Mouse (Mus musculus): ENCODE data around the gene Rsph9.
A peak's percentile ranks its signal among the peaks of the same experiment; 100 is the strongest.

Gene Rsph9

DNA sequence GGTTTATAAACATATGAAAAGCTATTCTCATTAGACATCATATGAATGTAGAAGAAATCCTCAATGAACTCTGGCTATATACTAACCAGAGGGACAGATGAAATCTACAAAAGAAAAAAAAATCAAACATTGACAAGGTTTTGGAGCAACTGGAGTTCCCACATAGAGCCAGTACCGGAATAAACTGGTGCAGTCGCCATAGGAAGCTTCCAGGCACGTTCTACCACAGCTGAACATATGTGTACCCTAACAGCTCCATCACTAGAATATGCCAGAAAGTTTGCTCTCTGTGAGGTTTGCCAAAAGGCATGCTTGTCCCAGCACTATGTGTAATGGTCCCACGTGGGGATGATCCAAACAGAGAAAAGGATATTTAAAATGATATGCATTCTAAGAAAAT is 35.7 kb downstream of the Rsph9 start:
- no peak for DNase-seq (ENCODE audit: low read depth in 1 of 2, low spot score in 2 of 2)

DNA sequence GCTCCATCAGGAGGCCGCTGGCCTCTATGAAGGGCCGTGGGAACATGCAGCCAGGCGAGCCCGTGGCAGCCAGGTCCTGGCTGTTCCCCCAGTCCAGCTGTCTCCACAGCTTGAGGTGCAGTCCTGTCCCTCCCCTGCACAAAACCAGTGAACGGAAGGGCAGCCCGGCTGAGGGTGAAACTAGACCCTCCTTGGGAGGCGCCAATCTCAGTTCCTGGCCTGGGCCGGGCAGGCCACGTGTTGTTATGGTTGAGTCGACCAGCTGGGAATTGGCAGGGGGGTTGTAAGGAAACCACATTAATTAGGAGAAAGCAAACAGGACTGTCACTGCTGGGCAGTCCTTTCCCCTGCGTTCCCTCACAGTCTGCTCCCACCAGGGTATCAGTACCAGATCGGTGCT is 39.5 kb downstream of the Rsph9 start:
- DNase-seq (ENCODE audit: low read depth in 1 of 2, low spot score in 2 of 2): no peak

DNA sequence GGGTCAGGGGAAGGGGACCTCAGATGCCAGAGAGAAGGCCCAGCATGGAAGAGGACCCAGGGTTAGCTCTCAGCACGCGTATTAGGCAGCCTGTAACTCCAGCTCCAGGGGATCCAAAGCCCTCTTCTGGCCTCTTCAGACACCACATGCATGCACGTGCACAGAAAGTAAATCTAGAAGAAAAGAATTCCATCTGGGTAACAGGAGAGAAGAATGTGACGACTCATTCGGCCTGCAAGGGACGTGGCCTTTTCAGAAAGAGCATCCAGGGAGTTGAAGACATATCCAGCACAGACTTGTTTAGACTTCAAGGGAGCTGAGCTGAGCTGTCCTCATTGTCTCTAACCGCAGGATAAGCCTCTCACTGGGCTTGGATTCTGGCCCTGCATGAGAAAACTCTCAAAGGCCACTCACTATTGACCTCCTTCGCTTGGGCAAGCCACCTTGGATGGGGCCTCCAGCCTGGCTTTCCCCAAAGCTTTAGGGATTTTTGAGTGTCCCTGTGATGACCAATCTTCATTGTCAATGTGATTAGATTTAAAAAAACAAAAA is 41.3 kb downstream of the Rsph9 start:
- DNase-seq (ENCODE audit: low read depth in 1 of 2, low spot score in 2 of 2): no peak

DNA sequence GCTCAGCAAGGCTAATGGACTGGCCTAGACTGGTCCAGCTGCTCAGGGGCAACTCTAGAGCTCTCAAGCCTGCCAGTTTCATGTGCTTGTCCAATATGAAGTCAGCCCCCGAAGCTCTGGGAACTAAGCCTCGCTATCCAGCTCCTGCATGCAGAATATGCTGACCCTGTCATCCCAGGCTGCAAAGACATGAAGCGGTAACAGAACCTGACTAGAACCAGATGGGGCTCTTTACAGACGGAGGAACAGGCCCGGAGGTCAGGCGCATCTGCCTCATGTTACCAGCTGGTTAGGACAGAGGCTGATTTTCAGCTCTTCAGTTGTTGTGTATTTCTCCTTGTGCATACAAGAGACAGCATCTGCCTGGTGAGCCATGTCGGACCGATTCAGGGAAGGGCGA is 42.1 kb downstream of the Rsph9 start:
- DNase-seq (ENCODE audit: low read depth in 1 of 2, low spot score in 2 of 2): no peak

DNA sequence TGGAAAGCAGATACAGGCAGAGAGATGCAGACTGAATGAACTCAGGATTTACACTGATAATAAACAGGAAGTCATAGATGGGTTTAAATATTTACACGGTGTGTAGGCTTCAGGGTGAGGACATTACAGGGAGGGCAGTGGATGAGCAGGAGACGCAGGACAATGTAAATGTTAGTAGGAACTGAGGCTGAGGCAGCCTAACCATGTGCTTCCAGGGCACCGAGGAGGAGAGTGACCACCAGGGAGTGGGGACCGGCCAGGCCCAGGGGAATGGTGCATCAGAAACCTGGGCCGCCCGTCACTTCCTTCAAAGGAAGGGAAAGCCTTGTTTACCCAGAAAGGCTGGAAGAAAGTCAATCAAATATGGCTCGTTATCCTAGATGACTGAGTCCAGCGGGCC is 45.5 kb downstream of the Rsph9 start:
- DNase-seq (ENCODE audit: low read depth in 1 of 2, low spot score in 2 of 2): no peak

DNA sequence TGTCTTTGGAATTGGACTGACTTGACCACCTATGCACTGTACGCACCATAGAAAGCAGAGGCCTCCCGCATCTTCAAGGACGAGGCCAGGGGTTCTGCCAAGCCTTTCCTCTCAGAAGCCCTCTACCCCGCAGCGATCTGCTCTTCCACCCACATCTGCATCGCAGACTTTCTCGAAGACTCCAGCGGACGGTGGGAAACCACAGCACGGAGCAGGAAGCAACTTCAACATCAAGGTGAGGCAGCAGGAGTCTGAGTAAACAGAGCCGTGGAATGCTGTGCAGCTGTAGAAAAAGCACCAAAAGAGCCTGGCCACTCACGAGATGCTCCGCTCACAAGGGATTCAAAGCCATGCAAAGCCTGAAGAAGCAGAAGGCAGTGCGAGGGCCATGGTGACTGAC is 52.1 kb downstream of the Rsph9 start:
- DNase-seq (ENCODE audit: low read depth in 1 of 2, low spot score in 2 of 2): no peak

DNA sequence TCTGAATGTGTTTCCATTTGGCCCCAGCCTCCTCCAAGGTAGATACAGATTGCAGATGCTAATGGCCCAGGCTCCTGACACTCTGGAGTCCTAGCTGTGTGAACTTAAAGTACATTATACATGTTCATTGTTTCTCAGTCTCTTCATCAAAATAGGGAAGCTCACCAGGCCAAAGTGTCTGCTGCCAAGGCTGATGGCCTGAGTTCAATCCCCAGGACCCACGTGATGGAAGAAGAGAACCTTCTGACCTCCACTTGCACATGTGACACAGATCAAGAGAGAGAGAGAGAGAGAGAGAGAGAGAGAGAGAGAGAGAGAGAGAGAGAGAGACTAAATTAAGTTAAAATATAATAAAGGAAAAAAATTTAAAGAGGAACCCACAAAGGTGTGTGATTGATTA is 52.7 kb downstream of the Rsph9 start:
- no peak for DNase-seq (ENCODE audit: low read depth in 1 of 2, low spot score in 2 of 2)

DNA sequence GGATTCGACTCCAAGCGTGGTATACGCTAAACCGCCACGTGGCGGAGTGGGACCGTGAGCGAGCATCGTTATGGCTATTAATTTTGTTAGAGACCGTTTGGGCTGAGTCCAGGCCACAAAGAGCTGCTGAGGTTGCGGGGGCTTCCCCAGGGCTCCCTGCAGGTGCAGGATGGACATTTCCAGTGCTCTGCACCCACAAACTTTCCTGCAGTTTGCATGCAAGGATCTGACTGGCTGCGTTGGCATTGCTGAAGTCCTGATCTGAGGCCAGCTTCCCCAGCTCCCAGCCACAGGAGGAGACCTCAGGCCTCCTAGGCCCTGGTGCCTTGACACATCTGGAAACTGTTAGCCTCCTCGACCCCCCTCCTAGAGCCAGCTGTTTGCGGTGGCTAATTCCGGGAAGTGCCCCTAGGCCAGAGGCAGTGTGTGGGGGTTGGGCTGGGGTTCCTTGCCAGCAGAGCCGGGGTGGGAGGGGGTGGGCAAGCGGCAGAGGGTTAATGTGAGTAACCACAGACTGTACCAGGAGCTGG is 57.6 kb downstream of the Rsph9 start:
- DNase-seq (ENCODE audit: low read depth in 1 of 2, low spot score in 2 of 2): no peak

DNA sequence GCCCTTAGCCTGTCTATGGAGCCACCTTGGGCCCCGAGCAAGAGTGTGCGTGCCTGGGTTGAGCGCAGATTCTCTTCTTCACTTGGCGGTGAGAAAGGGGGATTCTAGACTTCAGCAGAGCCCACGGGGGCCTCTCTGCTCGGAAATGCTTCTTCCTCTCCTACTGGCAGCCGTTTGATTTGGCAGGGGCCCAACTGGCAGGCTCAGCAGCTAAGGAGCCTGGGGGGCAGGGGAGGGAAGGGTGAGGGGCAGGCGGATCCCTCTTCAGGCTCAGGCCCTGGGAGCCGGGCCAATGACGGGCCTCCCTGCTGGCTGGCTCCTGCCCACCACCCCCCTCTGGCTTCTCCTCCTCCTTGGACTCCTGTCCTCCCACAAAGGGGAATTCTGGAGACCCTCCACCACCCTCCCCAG is 59.9 kb downstream of the Rsph9 start:
- DNase-seq (ENCODE audit: low read depth in 1 of 2, low spot score in 2 of 2): no peak

DNA sequence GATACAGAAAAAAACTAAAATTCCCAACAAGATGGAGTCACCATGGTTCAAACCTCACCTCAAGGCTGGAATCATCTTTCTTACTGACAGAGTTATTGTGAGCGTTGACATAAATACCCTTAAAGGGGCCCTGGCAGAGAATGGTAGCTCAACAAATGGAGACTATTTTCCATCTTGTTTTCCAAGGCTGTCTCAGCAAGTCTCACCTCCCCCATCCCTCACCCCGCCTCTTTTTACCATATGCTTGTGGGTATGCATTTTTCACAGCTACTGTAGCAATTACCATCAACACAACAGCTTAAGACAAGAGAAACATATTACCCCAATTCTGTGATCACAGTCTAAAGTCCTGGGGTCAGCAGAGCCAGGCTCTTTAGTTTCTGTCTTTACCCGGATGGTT is 60.6 kb downstream of the Rsph9 start:
- no peak for DNase-seq (ENCODE audit: low read depth in 1 of 2, low spot score in 2 of 2)

DNA sequence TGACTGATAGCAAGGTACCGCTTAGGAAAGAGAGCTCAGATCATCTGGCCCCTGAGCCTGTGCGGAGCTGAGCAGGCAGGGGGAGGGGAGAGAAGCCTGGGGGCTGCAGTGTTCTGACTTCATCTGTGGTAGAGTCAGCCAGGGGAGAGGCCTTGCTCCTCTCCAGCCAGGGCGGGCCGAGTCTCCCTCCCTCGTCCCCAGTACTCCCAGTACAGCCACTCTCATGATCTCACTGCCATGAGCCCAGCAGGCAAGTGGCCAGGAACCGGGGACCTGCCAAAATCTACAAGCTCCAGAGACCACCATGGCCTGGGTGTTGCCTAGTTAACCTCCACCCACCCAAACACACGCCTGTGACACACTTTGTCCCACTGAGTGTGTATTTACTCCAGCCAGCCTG is 62.4 kb downstream of the Rsph9 start:
- DNase-seq (ENCODE audit: low read depth in 1 of 2, low spot score in 2 of 2): no peak

DNA sequence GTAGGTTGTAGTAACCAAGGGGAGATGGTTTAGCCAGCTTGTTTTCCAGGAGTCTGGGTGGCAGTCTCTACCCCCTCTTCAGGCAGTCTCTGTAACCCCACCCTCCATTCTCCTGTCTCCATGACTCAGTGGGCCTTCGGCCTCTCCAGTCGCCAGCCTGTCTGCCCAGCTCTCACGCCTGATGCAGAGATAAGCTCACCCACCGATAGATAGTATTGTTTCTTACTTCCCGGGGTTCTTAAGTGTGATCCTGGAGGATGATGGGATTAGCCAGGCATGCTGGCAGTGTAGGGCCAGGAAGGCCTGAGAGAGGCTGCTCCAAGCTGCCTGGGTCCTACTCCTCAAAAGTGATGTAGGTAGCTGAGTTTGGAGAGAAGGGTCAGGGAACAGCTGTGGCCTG is 63.0 kb downstream of the Rsph9 start:
- no peak for DNase-seq (ENCODE audit: low read depth in 1 of 2, low spot score in 2 of 2)

DNA sequence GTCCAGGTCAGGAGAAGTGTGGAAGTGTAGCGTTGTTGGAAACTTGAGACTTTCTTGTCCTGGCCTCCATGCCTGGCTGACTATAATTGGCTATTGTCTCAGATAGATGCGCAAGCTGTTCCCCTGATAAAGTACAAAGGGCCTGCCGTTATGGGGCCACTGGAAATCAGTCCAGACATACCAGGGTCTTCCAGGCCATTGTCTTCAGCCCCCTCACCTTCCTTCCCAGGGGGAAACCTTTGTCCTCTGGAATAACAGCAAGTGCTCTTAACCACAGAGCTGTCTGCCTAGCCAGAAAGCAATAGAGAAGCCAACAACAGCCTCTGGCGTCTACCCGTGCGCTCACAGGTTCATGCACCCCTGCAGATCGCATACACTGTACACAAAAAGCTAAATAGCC is 63.6 kb downstream of the Rsph9 start:
- no peak for DNase-seq (ENCODE audit: low read depth in 1 of 2, low spot score in 2 of 2)

DNA sequence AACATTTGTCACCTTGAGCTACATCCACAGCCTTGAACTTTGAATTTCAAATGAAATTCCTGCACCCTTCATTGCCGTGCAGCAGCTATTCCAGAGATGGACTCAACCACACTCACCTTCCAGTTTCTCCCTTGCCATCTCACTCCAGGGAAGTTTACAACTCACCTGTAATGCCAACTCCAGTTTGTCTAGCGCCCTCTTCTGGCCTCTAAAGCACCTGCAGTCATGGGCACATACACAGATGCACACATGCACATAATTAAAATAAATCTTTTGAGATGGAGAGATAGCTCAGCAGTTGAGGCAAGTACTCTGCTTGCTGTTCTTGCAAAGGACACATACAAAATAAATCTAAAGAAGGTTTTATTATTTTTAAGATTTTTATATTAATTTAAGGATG is 65.0 kb downstream of the Rsph9 start:
- DNase-seq (ENCODE audit: low read depth in 1 of 2, low spot score in 2 of 2): no peak

DNA sequence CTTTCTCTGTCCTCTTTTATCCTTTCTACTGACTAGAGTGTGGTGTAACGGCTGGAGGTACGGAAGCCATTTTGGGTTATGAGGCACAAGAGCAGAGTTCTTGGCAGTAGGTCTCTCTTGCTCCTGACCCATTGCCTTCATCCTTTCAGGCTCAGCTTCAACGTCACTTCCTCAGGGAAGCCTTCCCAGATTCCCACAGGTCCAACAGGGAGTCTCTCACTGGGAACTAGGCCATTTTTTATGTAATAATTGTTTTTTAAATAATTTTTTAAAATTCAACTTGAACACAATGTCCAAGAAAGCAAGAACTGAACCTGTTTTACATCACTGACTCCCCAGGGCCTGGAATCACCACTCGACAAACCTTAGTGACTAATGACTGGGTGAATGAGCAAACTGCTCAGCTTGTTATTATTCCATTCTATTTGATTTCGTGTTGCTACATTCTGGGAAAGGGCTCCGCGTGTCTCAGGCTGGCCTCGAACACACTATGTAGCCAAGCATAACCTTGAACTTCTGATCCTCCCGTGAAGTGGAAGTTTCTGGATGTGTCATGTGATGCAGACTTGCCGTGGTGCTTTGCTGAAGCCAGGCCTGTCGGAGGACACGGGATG is 66.0 kb downstream of the Rsph9 start:
- DNase-seq (ENCODE audit: low read depth in 1 of 2, low spot score in 2 of 2): no peak

DNA sequence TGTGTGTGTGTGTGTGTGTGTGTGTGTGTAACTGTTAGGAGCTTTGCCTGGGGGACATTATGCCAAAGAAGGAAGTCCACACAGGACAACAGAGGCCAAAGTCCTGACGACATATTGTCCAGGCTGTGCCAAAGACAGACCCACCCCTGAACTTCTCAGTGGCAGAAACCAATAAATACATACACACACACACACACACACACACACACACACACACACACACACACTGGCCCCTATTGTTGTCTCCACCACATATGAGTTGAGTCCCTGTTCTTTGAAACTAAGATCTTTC is 67.8 kb downstream of the Rsph9 start:
- no peak for DNase-seq (ENCODE audit: low read depth in 1 of 2, low spot score in 2 of 2)

DNA sequence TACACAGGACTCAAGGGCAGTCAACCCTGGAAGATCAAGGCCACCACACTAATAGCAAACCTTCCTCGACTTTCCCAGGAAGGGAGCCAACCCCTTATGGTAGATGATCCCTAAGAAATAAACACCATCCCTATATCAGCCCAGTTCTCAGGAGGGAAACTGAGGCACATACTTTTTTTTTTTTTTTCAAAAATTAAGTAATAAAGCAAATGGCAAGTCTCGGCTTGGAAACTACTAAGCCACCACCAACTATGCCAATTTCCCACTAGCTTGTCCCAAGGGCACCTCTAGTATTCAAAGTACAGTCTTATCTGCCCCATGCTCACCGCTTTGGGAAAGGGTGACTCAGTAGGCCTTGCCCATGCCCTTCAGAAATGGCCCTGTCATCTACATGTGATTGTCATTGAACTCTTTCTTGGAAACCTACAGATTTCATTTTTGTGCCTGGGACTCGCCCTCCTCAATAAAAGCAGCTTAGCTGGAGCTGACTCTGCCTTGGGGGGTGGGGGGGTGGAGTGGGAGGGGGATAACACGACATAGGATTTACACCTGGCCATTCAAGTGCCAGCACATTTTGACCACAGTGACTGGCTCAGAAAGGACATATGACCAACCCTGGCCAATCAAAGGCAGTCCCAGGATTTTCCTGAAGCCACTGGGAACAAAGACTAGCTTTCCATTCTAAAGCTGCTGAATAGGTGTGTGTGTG is 68.3 kb downstream of the Rsph9 start:
- no peak for DNase-seq (ENCODE audit: low read depth in 1 of 2, low spot score in 2 of 2)

DNA sequence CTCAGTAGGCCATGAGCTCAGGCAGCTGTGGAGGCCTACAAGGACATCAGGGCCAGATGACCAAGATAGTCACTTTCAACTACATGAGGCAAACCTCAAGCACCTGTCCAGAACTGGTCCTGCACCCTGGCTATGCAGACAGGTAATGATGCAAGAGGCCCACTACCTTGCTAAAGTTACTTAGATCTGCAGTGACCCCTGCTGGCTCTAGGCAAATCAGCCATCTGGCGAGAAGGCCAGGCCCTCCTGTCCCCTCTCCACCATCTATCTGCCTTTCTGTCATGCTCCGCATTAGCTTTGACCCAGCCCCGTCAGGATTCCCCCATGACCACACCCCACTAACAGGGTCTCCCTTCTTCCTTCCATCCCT is 68.9 kb downstream of the Rsph9 start:
- DNase-seq (ENCODE audit: low read depth in 1 of 2, low spot score in 2 of 2): no peak

DNA sequence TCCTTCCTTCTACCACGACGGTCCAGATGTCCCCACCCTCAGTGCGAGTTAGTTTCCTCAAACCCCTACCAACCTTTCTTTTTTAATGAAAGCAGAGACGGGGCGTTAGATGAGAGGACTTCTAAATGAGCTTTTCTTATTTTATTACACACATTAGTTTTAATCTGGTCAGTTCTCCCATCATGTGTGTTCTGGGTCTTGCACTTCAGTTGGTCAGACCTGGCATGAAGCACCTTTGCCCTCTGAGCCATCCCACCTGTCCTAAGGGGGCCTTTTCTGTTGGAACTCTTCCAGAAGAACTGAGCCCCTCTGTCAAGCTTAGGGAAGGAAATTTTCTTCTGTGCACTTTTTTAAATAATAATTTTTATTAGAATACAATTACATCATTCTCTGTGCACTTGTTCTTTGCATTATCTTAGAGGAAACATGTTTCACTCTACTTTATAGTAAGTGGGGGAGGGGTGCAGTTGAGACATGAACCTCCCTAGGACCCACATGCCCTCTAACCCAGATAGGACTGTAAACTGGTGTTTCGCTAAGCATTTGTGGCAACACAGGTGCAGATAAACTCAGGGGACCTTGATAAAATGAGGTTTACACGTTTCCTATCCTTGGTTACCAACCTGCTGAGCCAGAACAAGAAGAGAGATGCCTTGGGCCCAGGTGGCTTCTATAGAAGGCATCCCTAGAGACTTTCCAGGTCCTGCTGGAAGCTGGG is 69.5 kb downstream of the Rsph9 start:
- DNase-seq (ENCODE audit: low read depth in 1 of 2, low spot score in 2 of 2): no peak

DNA sequence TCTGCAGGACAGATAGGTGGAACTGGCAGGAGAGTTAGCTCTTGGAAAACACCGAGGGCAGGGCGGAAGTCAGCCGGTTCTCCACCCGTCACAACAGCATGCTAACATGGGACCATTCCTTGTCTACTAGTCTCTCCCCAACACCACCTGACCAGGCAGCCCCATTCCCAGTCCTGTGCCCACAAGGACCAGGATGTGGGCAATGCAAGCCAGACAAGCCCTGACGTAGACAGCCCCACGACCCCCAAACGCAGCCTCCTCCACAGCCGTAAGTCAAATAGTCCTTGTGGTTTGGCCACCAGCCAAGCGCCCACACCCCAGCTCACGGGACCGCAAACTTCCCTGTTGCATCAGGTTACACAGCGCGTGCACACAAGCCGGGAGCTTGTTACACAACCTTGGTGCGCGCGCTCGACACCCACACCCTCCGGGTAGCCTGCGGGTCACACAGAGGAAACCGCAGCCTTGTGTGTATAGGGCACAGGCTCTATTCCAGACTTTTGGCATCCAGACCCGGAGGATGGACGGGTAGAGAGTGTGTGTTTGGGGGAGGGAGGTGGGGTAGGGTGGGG is 70.2 kb downstream of the Rsph9 start:
- peak; percentile 95 to 97 for DNase-seq (ENCODE audit: low read depth in 1 of 2, low spot score in 2 of 2)

All from monocyte, adult 2 months (primary cell).